Mouse (Mus musculus) lung, postnatal 14 days (tissue): ENCODE measurements around the gene Klhl7.
"Not testable (repeated sequence)": the region's sequence is repeated elsewhere in the genome, so short reads cannot be mapped to it uniquely, and the experiment has no call there.

Experiments
- DNase-seq: peaks from one replicate; pipeline ENCODE4 v3.0.0; 2021

Gene Klhl7

DNA sequence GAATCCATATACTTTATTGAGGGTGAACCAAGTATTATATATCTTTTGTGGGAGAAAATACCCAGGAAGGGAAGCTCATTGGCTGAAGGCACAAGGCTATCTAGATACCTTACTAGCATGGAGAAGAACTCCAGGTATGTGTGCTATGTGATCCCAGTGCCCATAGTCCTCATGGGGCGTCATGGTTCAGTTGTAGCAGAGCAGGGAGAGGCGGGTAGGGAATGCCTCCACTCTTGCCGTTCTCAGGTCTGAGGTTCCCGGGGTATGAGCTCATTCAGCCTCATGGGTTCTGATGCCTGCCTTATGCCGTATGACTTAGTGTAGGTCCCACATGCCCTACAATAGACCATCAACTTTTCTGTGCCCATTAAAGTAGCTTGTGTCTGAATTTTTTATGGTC, 4.5 kb upstream of the Klhl7 start:
- no peak for DNase-seq

DNA sequence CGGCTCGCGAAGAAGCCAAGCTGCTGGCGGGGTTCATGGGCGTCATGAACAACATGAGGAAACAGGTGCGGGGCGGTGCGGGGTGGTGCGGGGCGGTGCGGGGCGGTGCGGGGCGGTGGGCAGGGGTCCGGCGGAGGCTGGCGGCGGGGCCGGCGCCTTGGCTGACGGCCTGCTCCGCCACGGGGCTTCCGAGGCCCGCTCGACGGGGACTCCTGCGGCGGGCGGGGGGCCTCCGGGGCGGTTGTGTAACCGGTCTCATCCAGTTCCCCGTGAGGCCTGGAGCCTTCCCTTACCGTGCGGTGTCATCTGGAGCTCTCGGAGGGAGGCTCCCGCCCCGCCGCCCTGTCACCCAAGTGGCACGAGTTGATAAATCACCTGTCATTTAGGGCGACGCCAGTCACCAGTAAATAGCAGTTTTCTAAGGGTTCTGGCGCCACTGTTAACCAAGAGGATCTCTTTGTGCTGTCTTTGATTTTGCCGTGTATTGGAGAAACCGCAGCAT, 456 bp downstream of the Klhl7 start:
- DNase-seq: peak; percentile 54

DNA sequence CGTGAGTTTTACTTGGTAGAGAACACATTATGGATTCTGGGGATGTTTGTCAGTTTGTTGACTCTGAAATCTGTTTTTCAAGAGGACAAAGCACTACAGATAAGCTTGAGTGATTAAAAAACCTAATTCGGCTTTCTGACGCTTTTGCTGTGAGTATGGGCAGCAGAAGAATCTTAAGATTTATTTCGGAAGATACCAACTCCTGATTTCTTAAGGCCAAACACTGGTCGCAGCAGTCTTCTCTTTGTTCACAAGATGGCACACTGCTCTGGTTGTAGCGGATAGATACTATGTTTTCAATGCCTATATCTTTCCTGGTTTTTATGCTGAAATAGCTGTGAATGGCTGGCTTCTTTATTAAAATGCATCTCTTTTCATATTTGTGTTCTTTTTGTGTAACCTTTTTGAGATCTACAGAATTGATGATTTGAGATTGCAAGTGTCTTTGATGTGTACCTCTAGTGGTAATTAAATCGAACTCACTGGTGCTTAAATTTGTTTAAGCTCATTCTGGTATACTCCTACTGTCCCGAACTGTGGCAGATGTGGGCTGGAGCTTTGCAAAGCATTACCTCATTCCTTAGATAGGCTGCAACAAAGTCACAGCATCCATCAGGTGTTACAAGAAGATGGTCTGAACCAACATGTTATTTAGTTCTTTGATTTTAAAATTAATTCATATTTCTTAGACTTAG, 1.2 kb downstream of the Klhl7 start:
- no peak for DNase-seq

DNA sequence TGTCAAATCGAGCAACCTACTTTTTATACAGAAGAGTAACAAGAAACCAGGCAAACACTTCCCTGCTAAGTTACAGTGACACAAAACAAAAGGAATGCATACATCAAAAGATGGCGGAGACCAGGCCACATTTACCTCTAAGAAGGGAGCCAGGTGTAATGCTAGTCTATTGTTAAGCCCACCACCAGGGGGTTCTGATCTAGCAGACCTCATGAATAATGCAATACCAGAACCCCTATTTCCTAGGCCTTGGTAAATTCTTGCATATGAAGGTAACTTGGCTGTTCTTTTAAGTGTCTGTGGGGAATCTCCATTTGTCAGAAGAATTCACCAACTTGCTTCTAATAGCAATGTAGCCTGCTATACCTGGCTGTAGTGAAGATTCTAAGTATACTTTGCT, 2.8 kb downstream of the Klhl7 start:
- DNase-seq: not testable (repeated sequence)

DNA sequence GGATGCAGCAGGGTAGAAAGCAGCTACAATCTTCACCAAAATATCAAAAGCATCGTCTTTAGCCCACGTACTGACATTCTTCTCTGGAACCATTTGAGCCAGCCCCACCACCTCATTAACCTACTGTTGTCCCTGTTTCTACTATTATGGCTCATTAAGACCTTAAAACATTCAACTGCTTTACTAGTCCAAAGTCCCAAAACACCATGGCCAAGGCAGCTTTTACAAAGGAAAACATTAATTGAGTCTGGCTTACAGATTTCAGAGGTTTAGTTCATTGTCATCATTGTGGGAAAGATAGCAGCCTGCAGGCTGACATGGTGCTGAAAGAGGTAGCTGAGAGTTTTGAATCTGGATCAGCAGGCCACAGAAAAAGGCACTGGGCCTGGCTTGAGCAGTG, 3.4 kb downstream of the Klhl7 start:
- DNase-seq: no peak

DNA sequence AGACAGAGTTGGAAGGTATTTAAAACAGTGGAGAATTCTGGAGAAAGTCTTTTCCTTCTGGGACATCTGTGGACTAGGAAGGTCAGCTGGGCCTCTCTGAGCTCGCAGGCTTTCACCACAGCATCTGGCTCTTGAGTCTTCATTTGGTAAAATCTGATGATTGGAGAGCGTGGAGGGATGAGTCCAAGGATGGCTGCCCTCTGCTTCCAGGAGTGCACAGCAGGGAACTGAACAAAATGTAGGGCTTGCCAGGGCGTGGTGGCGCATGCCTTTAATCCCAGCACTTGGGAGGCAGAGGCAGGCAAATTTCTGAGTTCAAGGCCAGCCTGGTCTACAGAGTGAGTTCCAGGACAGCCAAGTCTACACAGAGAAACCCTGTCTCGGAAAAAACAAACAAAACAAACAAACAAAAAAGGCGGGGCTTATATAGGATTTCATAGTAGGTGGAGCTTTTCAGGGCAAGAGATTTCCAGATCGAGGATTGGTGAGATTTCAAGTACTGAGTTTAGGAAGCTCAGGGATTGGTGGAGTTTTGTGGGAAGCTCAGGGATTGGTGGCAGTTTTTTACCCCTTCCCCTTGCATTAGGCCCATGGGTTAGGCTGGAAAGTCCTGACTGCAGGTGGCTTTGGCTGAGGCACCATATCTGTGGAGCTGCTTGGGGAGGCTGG, 6.8 kb downstream of the Klhl7 start:
- DNase-seq: no peak

DNA sequence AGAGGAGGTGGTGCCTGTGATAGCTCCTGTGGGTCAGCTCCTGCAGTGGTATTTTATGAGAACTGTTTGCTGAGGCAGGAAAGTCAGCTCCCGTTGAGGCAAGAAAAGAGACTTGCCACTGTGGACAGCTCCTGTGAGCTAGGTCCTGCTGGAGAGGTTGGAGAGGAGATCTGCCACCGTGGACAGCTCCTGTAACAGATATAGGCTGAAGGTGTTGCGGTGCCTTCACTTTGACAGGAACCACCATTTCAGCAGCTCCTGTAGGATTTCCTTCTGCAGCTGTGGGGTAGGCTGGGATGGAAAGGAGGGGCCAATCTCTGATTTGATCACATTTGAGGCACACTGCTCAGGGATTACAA, 7.3 kb downstream of the Klhl7 start:
- DNase-seq: no peak

DNA sequence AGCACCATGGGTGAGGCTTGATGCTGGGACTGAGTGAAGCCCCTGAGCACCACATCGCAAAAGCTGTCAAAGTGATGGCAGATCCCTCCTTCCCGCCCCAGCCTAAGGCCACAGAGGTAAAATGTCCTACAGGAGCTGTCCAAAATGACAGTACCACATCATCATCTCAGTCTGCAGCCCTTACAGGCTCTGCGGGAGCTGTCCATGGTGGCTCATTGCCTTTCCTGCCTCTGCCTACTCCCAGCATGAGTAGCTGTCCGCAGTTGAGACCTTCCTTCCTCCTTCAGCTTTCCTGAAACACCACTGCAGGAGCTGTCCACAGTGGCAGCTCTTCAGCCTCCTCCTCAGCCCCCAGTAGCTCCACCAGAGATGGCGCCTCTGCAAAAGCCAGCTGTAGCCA, 9.7 kb downstream of the Klhl7 start:
- peak; percentile 19 for DNase-seq

DNA sequence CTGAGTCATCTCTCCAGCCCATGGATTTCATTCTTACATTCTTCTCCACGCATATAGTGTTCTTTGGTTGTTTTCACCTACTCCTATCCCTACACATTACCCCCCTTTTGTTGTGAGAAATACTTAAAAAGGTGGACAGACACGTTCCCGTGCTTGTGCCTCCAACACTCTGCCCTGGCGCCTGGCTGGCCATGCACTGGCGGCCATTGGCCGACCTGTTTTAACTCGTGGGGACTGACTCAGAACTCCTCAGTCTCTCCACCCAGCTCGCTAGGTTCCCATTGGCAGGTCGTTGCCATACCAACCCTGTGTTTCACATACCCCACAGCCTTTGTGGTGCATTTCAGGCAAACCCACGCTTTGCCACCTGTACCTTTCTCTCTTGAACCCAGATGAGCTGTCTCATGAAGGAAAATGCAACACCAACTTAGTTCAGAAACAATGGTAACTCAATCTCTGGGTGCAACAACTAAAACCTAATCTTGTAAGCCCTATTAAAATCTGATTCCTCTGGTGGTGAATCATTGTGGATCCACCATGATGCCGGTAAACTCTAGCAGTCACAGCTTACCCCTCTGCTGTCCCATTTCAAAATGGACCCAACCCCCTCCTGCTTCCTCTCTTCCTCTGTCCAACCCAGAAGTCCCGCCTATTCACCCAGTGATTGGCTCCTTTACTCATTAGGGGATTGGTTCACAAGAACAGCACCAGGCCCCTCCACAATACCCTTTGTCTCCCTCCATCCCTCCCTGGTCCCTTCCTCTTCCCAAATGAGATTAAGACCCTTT, 11.9 kb downstream of the Klhl7 start:
- no peak for DNase-seq

DNA sequence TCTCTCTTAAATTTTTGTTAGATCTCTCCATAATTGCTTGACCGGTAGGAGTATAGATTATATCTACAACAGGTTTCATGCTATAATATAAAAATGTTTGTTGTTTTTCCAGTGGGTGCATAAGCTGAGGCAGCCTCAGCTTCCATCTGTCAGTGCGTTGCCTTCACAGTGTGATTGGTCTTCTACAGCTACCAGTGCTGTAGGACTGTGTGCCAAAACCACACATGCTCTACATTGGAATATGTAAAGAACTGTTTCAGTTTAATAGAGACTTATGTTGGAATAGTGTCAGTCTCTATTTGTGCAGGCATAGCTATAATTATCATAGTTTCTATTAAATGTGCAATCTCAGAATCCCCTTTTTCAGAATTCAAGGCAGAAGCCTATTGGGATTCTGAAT, 21.8 kb downstream of the Klhl7 start:
- no peak for DNase-seq

DNA sequence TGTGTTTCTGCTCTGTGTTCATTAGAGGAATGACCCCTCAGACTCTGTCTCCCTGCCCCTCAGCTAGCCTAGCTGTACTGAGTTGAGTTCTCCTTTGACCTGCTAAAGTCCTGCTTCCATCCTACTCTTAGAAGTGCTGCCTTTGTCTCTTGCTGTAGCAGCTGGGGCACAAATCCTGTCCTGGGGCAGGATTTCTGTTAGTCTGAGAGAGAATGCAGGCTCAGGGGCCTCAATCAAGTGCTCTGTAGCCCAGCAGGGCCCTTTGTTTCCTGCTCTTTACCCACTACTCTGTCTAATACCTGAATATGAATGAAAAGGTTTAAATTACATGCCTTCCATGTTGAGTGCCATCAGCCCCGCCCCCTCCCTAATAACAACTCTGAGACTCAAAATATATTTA, 23.8 kb downstream of the Klhl7 start:
- no peak for DNase-seq

DNA sequence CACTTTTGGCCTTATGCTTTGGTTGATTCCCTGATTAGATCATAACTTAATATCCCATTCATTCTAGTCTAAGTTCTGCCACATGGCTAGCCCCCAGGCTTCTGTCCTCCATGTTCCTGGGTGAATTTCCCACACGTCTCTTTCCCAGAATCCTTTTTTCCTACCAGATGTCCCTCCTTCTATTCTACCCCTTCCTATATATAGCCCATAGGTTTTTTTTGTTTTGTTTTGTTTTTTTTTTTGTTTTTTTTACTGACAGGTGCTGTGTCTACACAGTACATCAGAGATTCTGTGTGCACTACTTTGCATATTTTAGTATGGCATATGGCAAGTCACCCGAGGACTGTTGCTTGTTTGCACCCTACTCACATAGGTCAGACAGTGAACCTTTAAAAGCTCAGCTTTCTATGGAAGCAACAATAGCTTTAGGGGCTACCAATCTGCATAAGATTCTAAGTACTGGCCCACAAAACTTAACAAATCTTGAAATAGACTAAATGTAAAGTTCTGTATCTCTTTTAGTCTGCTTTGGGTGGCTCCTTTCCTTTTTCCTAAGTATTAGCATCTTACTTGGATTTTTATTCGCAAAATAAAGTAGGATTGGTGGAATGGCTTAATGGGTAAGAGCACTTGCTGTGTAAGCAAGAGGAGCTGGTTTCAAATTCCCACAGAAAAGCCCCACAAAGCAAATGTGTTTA, 24.3 kb downstream of the Klhl7 start:
- DNase-seq: no peak

DNA sequence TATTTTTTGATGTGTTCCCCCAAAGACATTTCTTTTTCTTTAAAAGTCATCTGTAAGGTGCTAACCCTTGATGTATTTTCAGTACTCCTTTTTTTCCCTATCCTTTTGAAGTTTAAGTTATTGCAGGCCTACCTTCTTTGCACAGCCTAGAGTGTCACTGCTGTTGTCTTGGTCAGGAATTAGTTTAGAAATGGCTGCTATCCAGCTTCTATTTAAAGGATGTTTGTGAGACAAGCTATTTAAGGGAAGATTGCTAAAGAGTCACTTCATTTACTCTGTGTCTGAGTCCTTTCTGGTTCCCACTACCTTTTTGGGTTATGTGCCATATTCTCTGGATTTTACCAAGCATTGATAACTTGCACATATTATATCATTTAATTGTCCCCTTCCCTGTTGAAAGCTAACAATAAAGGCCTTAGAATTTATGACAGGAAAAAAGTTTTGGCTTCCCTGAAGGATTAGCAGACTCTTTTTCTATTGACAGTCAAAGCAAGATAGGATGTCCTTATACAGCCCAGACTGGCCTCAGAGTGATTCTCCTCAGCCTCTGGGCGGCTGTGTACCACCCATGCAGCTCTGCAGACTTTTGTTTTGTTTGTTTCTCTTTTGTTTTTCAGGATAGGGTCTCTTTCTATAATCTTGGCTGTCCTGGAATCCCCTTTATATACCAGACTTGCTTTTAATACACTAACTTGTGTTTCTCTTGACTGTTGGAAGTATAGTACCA, 25.7 kb downstream of the Klhl7 start:
- no peak for DNase-seq

DNA sequence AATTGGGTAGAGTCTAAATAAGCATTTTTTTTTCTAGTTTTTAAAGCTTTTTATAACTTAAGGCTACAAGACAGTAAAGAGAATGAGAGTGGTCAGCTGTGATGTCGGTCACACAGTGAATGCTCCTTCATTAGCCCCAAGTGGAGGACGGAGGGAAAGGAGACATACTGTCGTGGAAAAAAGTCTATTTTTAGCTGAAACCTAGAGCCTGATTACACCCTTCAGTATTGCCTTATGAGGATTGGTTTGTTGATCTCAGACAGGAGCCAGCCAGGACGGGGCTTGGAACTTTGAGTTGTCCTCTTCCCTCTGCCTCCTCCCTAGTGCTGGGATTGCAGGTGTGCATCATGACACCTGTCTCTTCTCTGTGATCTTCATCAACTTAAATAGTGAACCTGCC, 26.6 kb downstream of the Klhl7 start:
- DNase-seq: no peak

DNA sequence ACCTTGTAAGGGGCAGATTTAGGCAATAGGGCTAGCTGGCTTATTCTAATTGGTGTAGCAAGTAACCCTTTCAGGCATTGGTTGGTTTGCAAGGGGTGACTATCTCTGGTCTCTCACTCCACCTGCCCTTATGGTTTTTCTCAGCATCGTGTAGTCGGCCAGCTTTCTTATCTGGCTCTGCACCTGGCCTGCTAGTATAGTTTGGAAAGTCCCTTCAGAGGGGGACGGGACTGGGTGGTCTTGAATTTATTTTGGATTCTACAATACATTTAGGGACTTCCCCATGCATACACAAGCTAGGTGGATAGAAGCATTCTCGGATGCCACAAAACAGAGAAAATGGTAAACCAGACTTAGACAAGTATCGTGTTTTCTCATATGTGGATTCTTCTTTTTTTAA, 46.6 kb downstream of the Klhl7 start:
- no peak for DNase-seq

DNA sequence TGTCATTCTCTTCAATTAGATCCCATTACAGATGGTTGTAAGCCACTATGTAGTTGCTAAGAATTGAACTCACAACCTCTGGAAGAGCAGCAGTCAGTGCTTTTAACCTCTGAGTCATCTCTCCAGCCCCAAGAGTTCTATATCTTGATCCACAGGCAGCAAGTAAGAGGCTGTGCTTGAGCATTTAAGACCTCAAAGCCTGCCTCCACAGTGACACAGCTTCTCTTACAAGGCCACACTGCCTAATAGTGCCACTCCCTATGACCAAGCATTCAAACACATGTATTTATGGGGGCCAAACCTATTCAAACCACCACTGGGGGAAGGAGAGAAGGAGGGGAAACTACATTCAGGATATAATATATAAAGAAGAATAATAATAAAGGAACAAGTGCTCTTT, 51.8 kb downstream of the Klhl7 start:
- DNase-seq: no peak

DNA sequence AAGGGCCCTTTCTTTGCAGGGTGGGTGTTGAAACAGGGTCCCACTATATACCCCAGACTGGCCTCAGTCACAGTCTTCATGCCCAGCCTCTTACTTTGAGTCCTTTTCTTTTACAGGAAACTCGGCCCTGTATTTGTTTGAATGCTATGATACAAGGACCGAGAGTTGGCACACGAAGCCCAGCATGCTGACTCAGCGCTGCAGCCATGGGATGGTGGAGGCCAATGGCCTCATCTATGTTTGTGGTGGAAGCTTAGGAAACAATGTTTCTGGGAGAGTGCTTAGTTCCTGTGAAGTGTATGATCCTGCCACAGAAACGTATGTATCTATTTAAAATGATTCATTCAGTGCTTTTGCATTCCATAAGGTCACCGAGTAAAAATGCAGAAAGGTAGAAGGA, 56.4 kb downstream of the Klhl7 start:
- no peak for DNase-seq

DNA sequence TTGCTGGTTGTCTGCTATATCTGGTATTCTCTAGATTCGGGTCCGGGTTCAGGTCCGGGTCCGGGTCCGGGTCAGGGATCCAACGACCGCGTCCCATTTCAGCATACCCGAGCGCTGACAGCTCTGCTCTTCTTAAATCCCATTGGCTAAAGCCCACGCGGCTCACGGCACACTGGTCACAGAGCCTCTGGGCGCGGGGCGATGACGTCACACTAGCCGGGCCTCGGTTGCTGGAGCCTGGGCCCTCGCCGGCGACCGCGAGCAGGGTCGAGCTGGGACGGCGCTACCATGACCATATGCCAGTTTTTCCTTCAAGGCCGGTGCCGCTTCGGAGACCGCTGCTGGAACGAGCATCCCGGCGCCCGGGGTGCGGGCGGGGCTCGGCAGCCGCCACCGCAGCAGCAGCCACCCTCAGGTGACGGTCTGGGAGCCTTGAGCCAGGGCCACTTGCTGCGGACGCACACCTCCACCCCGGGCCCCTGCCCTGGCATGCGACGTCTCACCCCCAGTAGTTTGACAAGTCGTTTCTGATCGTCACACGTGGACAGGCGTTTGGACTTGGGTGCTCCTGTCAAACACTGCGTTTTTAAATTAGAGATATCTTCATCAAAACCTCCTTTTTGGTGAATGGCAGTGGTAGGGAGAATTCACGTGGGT, 64.5 kb downstream of the Klhl7 start, which contains the start of gene Nupl2:
TSS of gene Nupl2 (plus strand) at position 175 of the 657 bp plus-strand sequence.
- DNase-seq: peak; percentile 95

DNA sequence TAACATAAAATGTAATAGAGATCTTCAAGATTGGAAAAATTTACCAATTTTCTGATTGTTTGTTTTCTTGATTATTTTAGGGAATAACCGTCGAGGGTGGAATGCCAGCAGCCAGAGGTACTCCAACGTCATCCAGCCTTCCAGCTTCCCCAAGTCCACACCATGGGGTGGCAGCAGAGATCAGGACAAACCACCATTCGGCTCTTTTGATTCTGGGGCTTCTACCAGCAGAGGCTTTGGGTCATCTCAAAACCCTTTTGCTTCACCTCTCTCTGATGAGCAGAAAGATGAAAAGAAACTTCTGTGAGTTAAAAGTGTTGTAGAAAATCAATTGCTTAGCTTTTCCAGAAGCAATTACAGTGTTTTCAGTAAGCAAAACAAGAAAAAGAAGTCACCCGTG, 66.9 kb downstream of the Klhl7 start:
- no peak for DNase-seq

DNA sequence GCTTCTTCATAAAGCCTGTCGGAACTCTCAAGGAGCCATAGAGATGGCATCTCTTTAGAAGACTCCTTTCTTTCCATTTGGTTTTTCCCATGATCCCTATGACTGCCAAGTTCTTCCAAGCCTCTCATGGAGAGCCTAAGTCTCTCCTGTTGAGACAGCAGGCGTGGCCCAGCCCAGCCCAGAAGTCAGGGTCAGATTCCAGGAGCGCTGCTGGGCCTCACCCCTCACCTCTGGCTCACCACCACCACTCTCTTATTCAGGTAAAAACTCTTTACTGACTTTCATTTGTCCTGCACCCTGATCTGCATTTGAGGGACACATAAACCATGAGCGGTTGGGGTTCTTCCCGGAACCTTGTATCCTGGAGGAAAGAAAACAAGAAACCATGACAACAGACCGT, 69.5 kb downstream of the Klhl7 start:
- DNase-seq: no peak

DNA sequence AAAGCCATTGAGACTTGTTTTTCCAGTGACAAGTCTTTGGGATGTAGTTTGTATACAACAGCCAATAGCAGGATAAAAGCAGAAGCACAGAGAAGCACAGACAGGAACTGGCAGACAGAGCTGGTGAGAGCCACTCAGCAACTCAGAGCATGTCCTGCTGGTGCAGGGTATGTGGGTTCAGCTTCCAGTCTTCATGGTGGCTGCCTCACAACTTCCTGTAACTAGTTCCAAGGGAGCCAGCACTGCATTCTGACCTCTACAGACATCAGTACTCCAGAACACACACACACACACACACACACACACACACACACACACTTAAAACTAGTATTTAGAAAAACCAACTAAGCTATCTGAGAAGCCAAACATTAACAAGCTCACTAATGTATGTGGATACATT, 71.7 kb downstream of the Klhl7 start:
- no peak for DNase-seq
